Mouse (Mus musculus) lung, embryonic 15.5 days (tissue): ENCODE data around the gene C3. TPM values are rescaled to one million over a fixed set of nuclear protein-coding genes. Genes with fewer than 3 reads are reported as not detected.
A peak's percentile ranks its signal among the peaks of the same experiment; 100 is the strongest.

Source experiments
- ATAC-seq: fragments of 200-750 bp; cut with Nextera tagmentation; 2 replicates; pipeline ENCODE4 v1.8.0; 2017; ENCODE audit warnings: moderate number of reproducible peaks, borderline replicate concordance; ENCODE audit not compliant: low FRiP score, low TSS enrichment; ENCODE audit errors: extremely low read depth
- H3K27ac ChIP-seq: fragments of 300-500 bp; sonication (generic); 2 replicates; pipeline ENCODE4 v1.5.1; 2015; ENCODE audit warnings: moderate library complexity, mild to moderate bottlenecking, inconsistent platforms
- H3K27me3 ChIP-seq: fragments of 300-500 bp; sonication (generic); 2 replicates; pipeline ENCODE4 v1.6.1; 2015; ENCODE audit warnings: inconsistent platforms
- H3K36me3 ChIP-seq: fragments of 300-500 bp; sonication (generic); 2 replicates; pipeline ENCODE4 v1.6.1; 2015; ENCODE audit warnings: inconsistent platforms
- H3K4me1 ChIP-seq: fragments of 300-500 bp; sonication (generic); 2 replicates; pipeline ENCODE4 v1.6.1; 2015; ENCODE audit warnings: inconsistent platforms
- H3K4me2 ChIP-seq: fragments of 300-500 bp; sonication (generic); 2 replicates; pipeline ENCODE4 v1.6.1; 2015; ENCODE audit warnings: inconsistent platforms, mild to moderate bottlenecking, moderate library complexity
- H3K4me3 ChIP-seq: fragments of 300-500 bp; sonication (generic); 2 replicates; pipeline ENCODE4 v1.5.1; 2015; ENCODE audit warnings: mild to moderate bottlenecking, inconsistent platforms
- H3K9ac ChIP-seq: fragments of 300-500 bp; sonication (generic); 2 replicates; pipeline ENCODE4 v1.6.1; 2015; ENCODE audit warnings: inconsistent platforms
- H3K9me3 ChIP-seq: fragments of 300-500 bp; sonication (generic); 2 replicates; pipeline ENCODE4 v1.6.1; 2016; ENCODE audit warnings: inconsistent platforms
- WGBS: fragments of 180-500 bp; shearing (Covaris S2); methylation state at CpG from one replicate; pipeline ENCODE4 v1.1.7; 2015; 5-methylcytosine and 5-hydroxymethylcytosine counted together
- polyA plus RNA-seq: library from polyadenylated mRNA; unstranded; fragments of >200 nt; fragmentation: Nextera tagmentation; extraction: Ambion mirVana; gene quantifications from 2 replicates; pipeline ENCODE4 v1.2.1, GENCODE M21; 2015

Gene C3
- polyA plus RNA-seq, result 2.5 and 3.7 TPM in 2 replicates

DNA sequence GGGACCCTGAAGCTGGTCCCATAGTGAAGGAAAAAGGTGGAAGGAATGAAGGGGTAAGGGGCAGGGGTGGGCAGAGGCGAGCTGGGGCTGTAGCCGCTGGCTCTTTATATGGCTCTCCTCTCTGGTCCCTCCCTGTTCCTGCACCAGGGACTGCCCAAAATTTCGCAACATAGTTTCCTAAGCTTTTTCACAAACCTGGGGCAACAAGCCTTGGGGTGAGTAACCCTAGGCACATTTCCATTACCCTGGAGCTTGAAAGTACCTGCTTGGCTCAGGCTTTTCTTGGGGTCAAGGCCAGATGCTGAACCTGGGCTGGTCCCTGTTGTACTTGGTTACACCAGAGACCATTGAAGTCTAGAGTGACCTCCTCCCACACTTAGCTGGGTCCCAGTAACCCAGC, at the start of gene C3:
Gene C3 (minus strand): TSS at position 123 of the 400 bp plus-strand sequence.
- peaks cover 15% of the 10 kb centered on the region; the same call in 1 of the 2 replicates for H3K4me1 ChIP-seq
- no peaks in the 10 kb centered on the region for H3K36me3 ChIP-seq
- no peaks in the 10 kb centered on the region for H3K9me3 ChIP-seq
- no peak within 1 kb of the TSS for H3K9ac ChIP-seq
- no peak within 1 kb of the TSS for H3K4me2 ChIP-seq
- 77% methylated on average over 3 of the region's 3 CpGs for WGBS
- H3K27me3 ChIP-seq, result no peaks in the 10 kb centered on the region
- H3K27ac ChIP-seq, result no peak within 1 kb of the TSS
- H3K4me3 ChIP-seq, result no peak within 1 kb of the TSS
- no peak for ATAC-seq

DNA sequence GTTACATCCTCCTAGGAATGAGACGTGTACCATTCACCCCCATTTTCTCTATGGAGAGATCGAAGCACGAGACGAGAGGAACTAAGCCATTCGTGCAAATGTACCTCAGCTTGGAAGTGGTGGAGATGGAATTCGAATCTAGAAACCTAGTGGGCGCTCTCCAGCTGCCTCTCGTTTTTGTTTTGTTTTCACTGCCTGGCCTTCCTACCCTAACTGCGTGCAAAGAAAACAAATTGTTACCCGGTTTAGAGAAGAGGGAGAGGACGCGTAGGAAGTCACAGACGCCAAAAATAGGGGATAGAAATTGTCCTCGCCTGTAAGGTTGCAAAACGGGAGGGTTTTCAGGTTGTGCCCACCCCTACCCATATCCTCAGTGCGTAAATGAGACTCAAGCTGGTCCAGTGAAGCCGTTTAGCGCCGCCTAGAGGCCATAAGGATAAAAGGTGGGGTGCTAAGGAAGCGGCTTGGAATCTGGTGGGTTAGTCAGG, 48.7 kb upstream of the C3 start:
- peak overlapping the region; percentile 49 for H3K4me3 ChIP-seq
- under 1% methylated on average over 20 of the region's 20 CpGs for WGBS
- no peak for ATAC-seq
- H3K9ac ChIP-seq, result peak overlapping the region; percentile 39
- H3K27me3 ChIP-seq, result no peaks in the 10 kb centered on the region
- peak overlapping the region; percentile 87 for H3K4me2 ChIP-seq
- H3K9me3 ChIP-seq, result no peaks in the 10 kb centered on the region
- no peaks in the 10 kb centered on the region for H3K36me3 ChIP-seq
- peaks cover 18% of the 10 kb centered on the region for H3K4me1 ChIP-seq
- H3K27ac ChIP-seq, result no peak overlapping the region; the same call in 1 of the 2 replicates

DNA sequence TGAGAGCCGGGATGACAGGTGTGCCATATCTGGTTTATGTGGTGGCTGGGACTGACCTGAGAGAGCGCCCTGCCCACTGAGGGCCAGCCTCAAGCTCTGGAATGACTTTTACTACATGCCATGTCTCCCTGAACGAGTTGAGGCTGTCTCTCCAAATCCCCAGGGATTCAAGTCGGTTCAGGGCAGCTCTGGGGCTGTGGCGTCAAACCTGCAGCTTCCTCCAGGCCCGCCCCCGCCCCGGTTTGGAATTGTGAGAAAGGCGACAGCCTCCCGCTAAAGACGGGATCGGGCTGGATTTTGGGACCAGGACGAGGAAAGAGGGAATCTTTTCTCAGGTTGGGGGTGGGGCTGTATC, 48.0 kb upstream of the C3 start:
- ATAC-seq, result peak; percentile 13
- H3K9ac ChIP-seq, result peak overlapping the region; percentile 37
- no peaks in the 10 kb centered on the region for H3K9me3 ChIP-seq
- no peaks in the 10 kb centered on the region for H3K27me3 ChIP-seq
- no peaks in the 10 kb centered on the region for H3K36me3 ChIP-seq
- WGBS, result 2% methylated on average over 13 of the region's 13 CpGs
- no peak overlapping the region for H3K27ac ChIP-seq
- H3K4me2 ChIP-seq, result peak overlapping the region; percentile 87
- peak overlapping the region; percentile 49 for H3K4me3 ChIP-seq
- peaks cover 18% of the 10 kb centered on the region for H3K4me1 ChIP-seq

DNA sequence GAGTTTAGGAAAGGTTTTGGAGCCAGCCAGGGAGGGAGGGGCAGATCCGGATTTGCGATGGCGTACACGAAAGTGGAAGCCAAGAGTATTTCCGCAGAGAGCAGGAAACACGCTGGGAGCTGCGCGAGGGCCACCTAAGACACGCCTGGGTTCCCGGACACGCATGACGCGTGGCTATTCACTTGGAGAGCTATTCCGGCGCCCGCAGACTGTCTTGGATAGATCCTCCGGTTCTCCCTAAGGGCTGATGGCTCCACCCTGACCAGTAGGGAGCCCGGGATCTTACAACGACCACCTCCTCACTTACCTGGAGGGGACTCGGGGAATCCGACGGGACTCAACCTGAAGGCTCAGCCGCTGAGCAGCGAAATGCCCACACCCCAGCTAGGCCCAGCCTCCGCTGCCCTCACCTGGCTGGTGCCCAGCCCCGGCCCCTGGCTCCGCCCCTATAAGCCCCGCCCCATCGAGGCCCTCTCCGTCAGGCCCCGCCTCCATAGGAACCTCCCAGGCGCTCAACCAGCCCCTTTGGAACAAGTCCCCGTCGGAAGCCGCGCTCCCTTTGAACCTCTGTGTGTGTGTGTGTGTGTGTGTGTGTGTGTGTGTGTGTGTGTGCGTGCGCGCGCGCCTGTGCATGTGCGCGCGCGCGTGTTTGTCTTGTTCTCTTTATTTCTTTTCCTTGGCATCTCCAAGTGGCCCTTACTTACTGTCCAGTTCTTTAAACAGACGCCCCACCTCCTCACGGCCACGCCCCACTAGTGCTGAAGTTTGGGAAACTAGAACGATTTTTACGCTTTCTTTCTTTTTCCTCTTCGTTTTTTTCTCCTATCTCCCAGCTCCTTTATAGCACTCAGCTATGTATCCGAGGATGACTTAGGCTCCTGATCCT, 47.4 kb upstream of the C3 start:
- H3K9ac ChIP-seq, result peak overlapping the region; percentile 37
- no peaks in the 10 kb centered on the region for H3K27me3 ChIP-seq
- H3K27ac ChIP-seq, result peak overlapping the region; percentile 8; the same call in 1 of the 2 replicates

DNA sequence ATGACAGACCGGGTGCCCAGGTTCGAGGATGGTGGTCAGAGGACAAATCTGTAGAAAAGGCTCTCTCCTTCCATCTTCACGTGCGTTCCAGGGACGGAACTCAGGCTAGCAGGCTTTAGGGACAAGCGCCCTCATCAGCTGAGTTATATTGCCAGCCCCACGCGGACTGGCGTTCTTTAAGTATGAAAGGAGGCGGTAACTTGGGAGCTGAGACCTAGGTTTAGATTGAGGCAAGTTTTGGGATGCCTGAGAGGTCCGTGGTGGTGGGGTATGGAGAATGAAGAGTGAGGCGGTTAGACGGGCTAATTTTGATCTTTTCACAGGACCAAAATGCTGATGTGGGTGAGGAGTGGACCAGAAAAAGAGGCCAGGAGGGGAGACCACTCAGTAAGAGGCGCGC, 46.8 kb upstream of the C3 start:
- no peak for ATAC-seq
- H3K27me3 ChIP-seq, result no peaks in the 10 kb centered on the region

More for the DNA sequence above, 47.4 kb upstream of the C3 start:
- peaks cover 18% of the 10 kb centered on the region for H3K4me1 ChIP-seq
- no peaks in the 10 kb centered on the region for H3K9me3 ChIP-seq
- WGBS, result under 1% methylated on average over 53 of the region's 53 CpGs
- peak overlapping the region; percentile 49 for H3K4me3 ChIP-seq
- no peaks in the 10 kb centered on the region for H3K36me3 ChIP-seq
- ATAC-seq, result peak; percentile 86
- H3K4me2 ChIP-seq, result peak overlapping the region; percentile 87

DNA sequence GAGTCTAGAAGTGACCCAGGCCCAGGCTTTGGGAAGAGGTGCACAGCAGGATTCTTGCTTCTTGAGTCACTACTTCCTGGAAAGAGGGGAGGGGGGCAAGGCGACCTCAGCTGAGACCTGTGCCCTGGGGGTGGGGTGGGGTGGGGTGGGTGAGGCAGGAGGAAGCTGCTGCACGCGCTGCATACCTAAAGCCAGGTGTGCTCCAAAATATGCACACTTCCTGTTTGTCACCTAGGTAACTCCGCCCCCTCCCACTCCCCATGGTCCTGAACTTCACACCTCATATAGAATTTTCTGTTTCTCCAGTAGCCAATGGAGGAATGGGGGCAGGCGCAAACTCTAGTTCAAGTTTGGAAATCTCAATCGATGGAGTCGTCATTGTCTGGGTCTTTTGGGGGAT, 45.9 kb upstream of the C3 start:
- Histone ChIP-seq H3K27me3 (no peaks in the 10 kb centered on the region), H3K4me1 (peaks cover 18% of the 10 kb centered on the region), H3K9me3 (no peaks in the 10 kb centered on the region), H3K4me2 (peak overlapping the region; percentile 87; the same call in 1 of the 2 replicates), H3K9ac (no peak overlapping the region), H3K36me3 (no peaks in the 10 kb centered on the region), H3K4me3 (0 out of 2 replicates have a peak overlapping the region, but pooled peaks have one; percentile 49), H3K27ac (no peak overlapping the region)
- ATAC-seq, result no peak
- WGBS, result 27% methylated on average over 7 of the region's 7 CpGs

More for the DNA sequence above, 46.8 kb upstream of the C3 start:
- Histone ChIP-seq H3K36me3 (no peaks in the 10 kb centered on the region), H3K9me3 (no peaks in the 10 kb centered on the region), H3K4me3 (peak overlapping the region; percentile 49), H3K4me2 (peak overlapping the region; percentile 87), H3K9ac (peak overlapping the region; percentile 37), H3K27ac (peak overlapping the region; percentile 8; the same call in 1 of the 2 replicates), H3K4me1 (peaks cover 18% of the 10 kb centered on the region)
- WGBS, result 5% methylated on average over 15 of the region's 15 CpGs

DNA sequence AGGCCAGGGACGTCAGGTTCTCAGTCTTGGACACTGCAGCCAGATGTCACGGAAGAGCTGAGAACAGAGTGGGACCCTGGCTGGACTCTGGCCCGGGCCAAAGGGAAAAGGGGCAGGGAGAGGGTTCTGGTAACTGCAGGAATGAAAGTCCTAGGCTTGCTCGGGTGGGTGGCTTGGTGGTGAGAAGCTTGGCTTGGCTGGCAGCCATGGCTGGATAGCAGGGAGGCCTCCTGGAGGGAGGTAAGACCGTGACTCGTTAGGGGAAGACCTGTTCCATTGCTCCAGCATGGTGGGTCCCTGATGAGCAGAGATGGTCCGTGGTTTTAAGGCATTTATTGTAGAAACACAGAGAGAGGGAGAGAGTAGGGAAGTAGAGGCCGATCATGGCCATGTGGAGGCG, 43.4 kb upstream of the C3 start:
- no peak overlapping the region for H3K27ac ChIP-seq
- ATAC-seq, result no peak
- 48% methylated on average over 8 of the region's 9 CpGs for WGBS
- H3K4me3 ChIP-seq, result no peak overlapping the region
- no peaks in the 10 kb centered on the region for H3K36me3 ChIP-seq
- no peaks in the 10 kb centered on the region for H3K27me3 ChIP-seq
- H3K4me2 ChIP-seq, result no peak overlapping the region
- H3K9ac ChIP-seq, result no peak overlapping the region
- no peaks in the 10 kb centered on the region for H3K9me3 ChIP-seq
- peaks cover 13% of the 10 kb centered on the region for H3K4me1 ChIP-seq

DNA sequence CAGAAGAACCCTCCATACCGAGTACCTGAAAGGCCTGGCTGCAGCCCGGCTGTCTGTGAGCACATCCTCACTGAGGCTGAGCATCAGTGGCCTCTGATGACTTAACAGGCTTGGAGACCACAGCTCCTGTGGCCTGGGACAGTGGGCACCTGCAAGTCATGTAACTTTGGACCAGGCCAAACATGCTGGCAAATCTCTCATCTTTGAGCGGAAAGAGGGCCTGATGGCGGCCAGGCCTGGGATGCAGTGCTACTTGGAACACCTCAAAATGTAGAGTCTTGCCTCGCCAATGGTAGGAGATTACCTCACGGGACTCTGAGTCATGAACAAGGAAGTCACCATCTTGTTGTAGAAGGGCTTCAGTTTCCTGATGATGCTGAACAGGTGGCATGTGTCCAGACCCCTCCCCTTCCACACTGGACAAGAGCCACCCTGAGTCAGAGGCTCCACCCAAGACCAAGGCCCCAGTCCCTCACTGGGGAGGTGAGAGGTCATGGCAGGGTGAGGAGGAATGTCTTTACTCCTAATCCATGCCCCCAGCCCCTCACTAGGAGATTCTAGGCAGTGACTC, 39.7 kb upstream of the C3 start:
- H3K9me3 ChIP-seq, result no peaks in the 10 kb centered on the region
- H3K4me3 ChIP-seq, result no peak overlapping the region
- H3K4me2 ChIP-seq, result no peak overlapping the region
- H3K27me3 ChIP-seq, result no peaks in the 10 kb centered on the region
- no peak for ATAC-seq
- no peak overlapping the region for H3K9ac ChIP-seq
- peaks cover 8% of the 10 kb centered on the region; the same call in 1 of the 2 replicates for H3K4me1 ChIP-seq
- 86% methylated on average over 6 of the region's 6 CpGs for WGBS
- H3K36me3 ChIP-seq, result peaks cover 10% of the 10 kb centered on the region
- no peak overlapping the region for H3K27ac ChIP-seq

DNA sequence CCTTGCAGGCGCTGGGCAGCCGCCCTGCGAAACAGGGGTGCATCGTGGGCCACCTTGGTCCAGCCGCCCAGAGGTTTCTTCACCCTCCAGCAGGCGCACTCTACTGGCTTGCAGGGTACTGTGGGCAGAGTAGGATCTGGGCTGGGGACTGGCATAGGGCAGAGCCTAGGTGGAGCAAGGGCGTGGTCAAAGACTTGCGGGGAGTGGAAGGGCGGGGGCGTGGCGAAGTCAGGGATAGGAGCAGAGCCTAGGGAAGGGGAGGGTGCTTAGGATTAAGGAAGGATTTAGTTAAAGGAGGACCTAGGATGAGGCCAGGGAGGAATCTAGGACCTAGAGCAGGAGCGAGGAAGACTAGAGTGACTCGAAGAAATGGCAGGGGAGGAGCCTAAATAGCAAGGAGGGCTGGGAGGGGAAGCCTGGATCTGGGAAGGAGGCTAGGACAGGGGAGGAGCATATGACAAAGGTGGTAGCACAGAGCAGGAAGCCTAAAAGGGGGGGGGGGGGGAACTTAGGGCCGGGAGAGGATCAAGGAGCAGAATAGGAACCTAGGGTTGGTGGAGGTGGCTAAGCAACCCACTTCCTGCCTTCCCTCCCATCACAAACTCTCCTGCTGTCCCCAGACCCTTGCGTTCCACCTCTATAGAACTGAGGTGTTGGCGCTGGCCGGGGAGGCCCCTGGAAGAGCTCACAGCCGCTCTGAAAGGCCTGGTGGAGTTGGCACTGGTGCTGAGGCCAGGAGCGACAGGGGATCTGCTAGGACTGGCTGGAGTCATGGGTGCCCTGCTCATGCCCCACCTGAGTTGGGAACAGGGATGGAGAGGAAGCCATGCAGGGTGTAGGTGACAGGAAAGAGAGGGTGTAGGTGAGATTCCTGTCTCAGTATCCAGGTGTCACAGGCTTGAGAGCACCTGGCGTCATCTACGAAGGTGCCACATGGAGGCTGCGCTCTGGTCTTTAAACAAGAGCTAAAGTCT, 37.3 kb upstream of the C3 start:
- WGBS, result 32% methylated on average over 21 of the region's 22 CpGs
- 0 out of 2 replicates have a peak overlapping the region, but pooled peaks have one; percentile 2 for H3K4me3 ChIP-seq

DNA sequence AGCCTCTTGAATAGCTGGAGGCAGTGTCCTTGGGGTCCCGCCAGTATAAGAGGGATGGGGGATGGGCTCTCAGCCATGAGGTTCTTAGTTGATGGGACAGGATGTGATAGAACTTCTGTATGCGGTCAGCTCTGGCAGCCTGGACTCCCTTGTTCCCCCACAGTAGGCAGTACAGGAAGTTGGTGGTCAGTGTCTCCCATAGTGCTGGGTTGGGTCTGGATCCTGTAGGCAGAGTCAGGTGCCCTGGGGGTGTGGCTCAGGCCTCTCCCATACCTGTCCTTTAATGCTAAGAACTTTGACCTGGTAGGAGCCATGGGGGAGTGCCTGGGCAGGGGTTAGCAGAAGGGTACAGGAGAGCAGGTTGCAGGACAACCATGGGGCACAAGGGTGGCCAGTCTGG, 36.2 kb upstream of the C3 start:
- 0 out of 2 replicates have a peak, but pooled peaks have one; percentile 12 for ATAC-seq
- peaks cover 8% of the 10 kb centered on the region; the same call in 1 of the 2 replicates for H3K4me1 ChIP-seq
- no peak overlapping the region for H3K9ac ChIP-seq
- no peak overlapping the region for H3K4me3 ChIP-seq
- 62% methylated on average over 2 of the region's 2 CpGs for WGBS
- H3K36me3 ChIP-seq, result peaks cover 41% of the 10 kb centered on the region
- H3K27me3 ChIP-seq, result no peaks in the 10 kb centered on the region
- no peak overlapping the region for H3K4me2 ChIP-seq
- no peaks in the 10 kb centered on the region for H3K9me3 ChIP-seq
- no peak overlapping the region for H3K27ac ChIP-seq

More for the DNA sequence above, 37.3 kb upstream of the C3 start:
- ATAC-seq, result peak; percentile 80
- no peaks in the 10 kb centered on the region for H3K9me3 ChIP-seq
- H3K27ac ChIP-seq, result no peak overlapping the region
- peak overlapping the region; percentile 34 for H3K4me2 ChIP-seq
- peaks cover 34% of the 10 kb centered on the region for H3K36me3 ChIP-seq
- H3K9ac ChIP-seq, result 0 out of 2 replicates have a peak overlapping the region, but pooled peaks have one; percentile 5
- H3K4me1 ChIP-seq, result peaks cover 8% of the 10 kb centered on the region; the same call in 1 of the 2 replicates
- H3K27me3 ChIP-seq, result no peaks in the 10 kb centered on the region
